Mouse (Mus musculus): Measurements from ENCODE around the gene Plcb1.

- TF ChIP-seq CTCF (IDR thresholded peaks at IDR 0.05; ENCODE audit: low read depth) (no peak), EP300 (IDR thresholded peaks at IDR 0.05; ENCODE audit: low read depth) (no peak)
Observed at GRCm38 (mm10) chr2:134877148-134877547, 91.3 kb downstream of the Plcb1 start.
